Mouse (Mus musculus) olfactory bulb, adult 2 months (tissue): Measurements from ENCODE around the gene Cadm1.

Experiments used
- CTCF ChIP-seq: fragments of 200-500 bp; IDR thresholded peaks from 2 replicates; pipeline ENCODE4 v1.5.1; 2012; ENCODE audit warnings: low read depth, mild to moderate bottlenecking, low read length, moderate library complexity; ENCODE audit not compliant: insufficient read depth
- POLR2A ChIP-seq: fragments of 200-500 bp; IDR thresholded peaks from 2 replicates; pipeline ENCODE4 v1.6.1; 2012; ENCODE audit warnings: mild to moderate bottlenecking, low read depth, low read length, moderate library complexity; ENCODE audit not compliant: insufficient read depth

GRCm38 (mm10) chr9:47645056-47645455 is 115.1 kb downstream of the Cadm1 start:
- no peak for TF ChIP-seq CTCF
- no peak for TF ChIP-seq POLR2A
